Mouse (Mus musculus): ENCODE measurements around the gene Mospd3.
"Not testable (repeated sequence)": the region's sequence is repeated elsewhere in the genome, so short reads cannot be mapped to it uniquely, and the experiment has no call there.

Gene Mospd3

GRCm38 (mm10) chr5:137615347-137615746 lies 14.5 kb upstream of the Mospd3 start:
- DNase-seq (ENCODE audit: low spot score) = no peak

GRCm38 (mm10) chr5:137614921-137615320 lies 14.1 kb upstream of the Mospd3 start:
- DNase-seq (ENCODE audit: low spot score) = not testable (repeated sequence)

- DNase-seq (ENCODE audit: low spot score) = no peak
Observed at GRCm38 (mm10) chr5:137613550-137613949, 12.7 kb upstream of the Mospd3 start, which contains the start of gene Pcolce. Gene Pcolce, minus strand, starts transcription at chr5:137613784.

- no peak for DNase-seq (ENCODE audit: low spot score)
Observed at GRCm38 (mm10) chr5:137613076-137613475, 12.2 kb upstream of the Mospd3 start.

GRCm38 (mm10) chr5:137611245-137611602 lies 10.4 kb upstream of the Mospd3 start:
- peak; percentile 53 for DNase-seq (ENCODE audit: low spot score)

- peak; percentile 70 for DNase-seq (ENCODE audit: low spot score)
Observed at GRCm38 (mm10) chr5:137610548-137611244, 9.8 kb upstream of the Mospd3 start.

GRCm38 (mm10) chr5:137610056-137610455 lies 9.2 kb upstream of the Mospd3 start:
- no peak for DNase-seq (ENCODE audit: low spot score)

- no peak for DNase-seq (ENCODE audit: low spot score)
Observed at GRCm38 (mm10) chr5:137609292-137609691, 8.4 kb upstream of the Mospd3 start.

- no peak for DNase-seq (ENCODE audit: low spot score)
Observed at GRCm38 (mm10) chr5:137608654-137609190, 7.9 kb upstream of the Mospd3 start.

- DNase-seq (ENCODE audit: low spot score) = no peak
Observed at GRCm38 (mm10) chr5:137607860-137608653, 7.2 kb upstream of the Mospd3 start.

GRCm38 (mm10) chr5:137601365-137601729 lies 489 bp upstream of the Mospd3 start:
- DNase-seq (ENCODE audit: low spot score) = no peak

GRCm38 (mm10) chr5:137600281-137600618 lies 608 bp downstream of the Mospd3 start:
- DNase-seq (ENCODE audit: low spot score) = no peak

- DNase-seq (ENCODE audit: low spot score) = no peak
Observed at GRCm38 (mm10) chr5:137599600-137599999, 1.3 kb downstream of the Mospd3 start.

GRCm38 (mm10) chr5:137598100-137598826 lies 2.6 kb downstream of the Mospd3 start:
- no peak for DNase-seq (ENCODE audit: low spot score)

- no peak for DNase-seq (ENCODE audit: low spot score)
Observed at GRCm38 (mm10) chr5:137597625-137598024, 3.2 kb downstream of the Mospd3 start.

- no peak for DNase-seq (ENCODE audit: low spot score)
Observed at GRCm38 (mm10) chr5:137596601-137597261, 4.1 kb downstream of the Mospd3 start.

- DNase-seq (ENCODE audit: low spot score) = no peak
Observed at GRCm38 (mm10) chr5:137595921-137596320, 4.9 kb downstream of the Mospd3 start.

- no peak for DNase-seq (ENCODE audit: low spot score)
Observed at GRCm38 (mm10) chr5:137590507-137590906, 10.4 kb downstream of the Mospd3 start.

- DNase-seq (ENCODE audit: low spot score) = peak; percentile 69
Observed at GRCm38 (mm10) chr5:137584976-137585375, 15.9 kb downstream of the Mospd3 start.

GRCm38 (mm10) chr5:137583670-137584169 lies 17.1 kb downstream of the Mospd3 start:
- DNase-seq (ENCODE audit: low spot score) = no peak

GRCm38 (mm10) chr5:137582702-137583101 lies 18.2 kb downstream of the Mospd3 start:
- no peak for DNase-seq (ENCODE audit: low spot score)

GRCm38 (mm10) chr5:137580246-137580645 lies 20.6 kb downstream of the Mospd3 start:
- DNase-seq (ENCODE audit: low spot score) = no peak
